Comparison of ENCODE assay signal across 27 mouse cellular contexts in genomic region chr15:33890606-33891005, GRCm38 (mm10).
"Had no signal": no experiment of that assay in that cellular context is flagged by ENCODE, and none has a peak within 500 bp of the region (broad histone marks: within the 10 kb centered on the region; RNA-seq: fewer than 3 reads in every experiment).

No protein-coding gene starts in this region.

- H3K4me1 ChIP-seq: embryonic facial prominence, embryonic 10.5 days; embryonic facial prominence, embryonic 12.5 days; embryonic facial prominence, embryonic 13.5 days; embryonic facial prominence, embryonic 15.5 days; forebrain, embryonic 10.5 days; forebrain, embryonic 12.5 days; forebrain, embryonic 13.5 days; forebrain, embryonic 15.5 days; heart, embryonic 10.5 days; heart, embryonic 12.5 days had no signal

- H3K4me2 ChIP-seq: embryonic facial prominence, embryonic 12.5 days; embryonic facial prominence, embryonic 13.5 days; embryonic facial prominence, embryonic 15.5 days; forebrain, embryonic 12.5 days; forebrain, embryonic 13.5 days; forebrain, embryonic 15.5 days; heart, embryonic 11.5 days; heart, embryonic 12.5 days had no signal

- DNase-seq: cerebellum, adult 9-11 months; cerebellum, postnatal 10 days; cerebellum, postnatal 14 days; cerebellum, postnatal 25 days; cerebellum, postnatal 36 days; embryo, embryonic 11 days; forebrain, postnatal 0 days; gastrocnemius, adult 2 months; gastrocnemius, postnatal 10 days; gastrocnemius, postnatal 14 days; gastrocnemius, postnatal 25 days; gastrocnemius, postnatal 36 days; heart, adult 18-20 months; heart, adult 2 months had no signal

- H3K9ac ChIP-seq: embryonic facial prominence, embryonic 12.5 days; embryonic facial prominence, embryonic 13.5 days; embryonic facial prominence, embryonic 15.5 days; forebrain, embryonic 12.5 days; forebrain, embryonic 13.5 days; forebrain, embryonic 15.5 days; forebrain, postnatal 0 days; heart, embryonic 12.5 days had no signal

- H3K4me3 ChIP-seq: embryonic facial prominence, embryonic 10.5 days; embryonic facial prominence, embryonic 12.5 days; embryonic facial prominence, embryonic 13.5 days; embryonic facial prominence, embryonic 15.5 days; erythroblast, embryonic 14.5 days; forebrain, embryonic 10.5 days; forebrain, embryonic 12.5 days; forebrain, embryonic 13.5 days; forebrain, embryonic 15.5 days; gastrocnemius, adult 2 months; heart, adult 2 months; heart, embryonic 10.5 days; heart, embryonic 12.5 days had no signal

- ATAC-seq: forebrain, embryonic 13.5 days; forebrain, embryonic 15.5 days; forebrain, embryonic 16.5 days; forebrain, postnatal 0 days had no signal

- H3K36me3 ChIP-seq: embryonic facial prominence, embryonic 10.5 days; embryonic facial prominence, embryonic 12.5 days; embryonic facial prominence, embryonic 13.5 days; embryonic facial prominence, embryonic 15.5 days; forebrain, embryonic 10.5 days; forebrain, embryonic 12.5 days; forebrain, embryonic 15.5 days; heart, embryonic 10.5 days; heart, embryonic 12.5 days had no signal

- H3K27ac ChIP-seq: embryonic facial prominence, embryonic 10.5 days; embryonic facial prominence, embryonic 12.5 days; embryonic facial prominence, embryonic 13.5 days; embryonic facial prominence, embryonic 15.5 days; forebrain, embryonic 10.5 days; forebrain, embryonic 12.5 days; forebrain, embryonic 13.5 days; forebrain, embryonic 15.5 days; gastrocnemius, adult 2 months; heart, adult 2 months; heart, embryonic 10.5 days had no signal

- H3K27me3 ChIP-seq: embryonic facial prominence, embryonic 12.5 days; embryonic facial prominence, embryonic 13.5 days; embryonic facial prominence, embryonic 15.5 days; forebrain, embryonic 12.5 days; forebrain, embryonic 13.5 days; forebrain, embryonic 15.5 days; heart, embryonic 12.5 days had no signal

- H3K9me3 ChIP-seq: embryonic facial prominence, embryonic 10.5 days; embryonic facial prominence, embryonic 12.5 days; embryonic facial prominence, embryonic 13.5 days; embryonic facial prominence, embryonic 15.5 days; forebrain, embryonic 10.5 days; forebrain, embryonic 12.5 days; forebrain, embryonic 13.5 days; forebrain, embryonic 15.5 days; heart, embryonic 10.5 days; heart, embryonic 12.5 days had no signal
